Mouse (Mus musculus) midbrain, embryonic 16.5 days (tissue): ENCODE results near the gene Atrn. TPM values are rescaled to one million over a fixed set of nuclear protein-coding genes. Genes with fewer than 3 reads are reported as not detected.

Experiments used
- ATAC-seq: fragments of 200-750 bp; cut with Nextera tagmentation; 2 replicates; pipeline ENCODE4 v1.8.0; 2017; ENCODE audit warnings: moderate TSS enrichment
- H3K27ac ChIP-seq: fragments of 300-500 bp; sonication (generic); 2 replicates; pipeline ENCODE4 v1.5.1; 2014; ENCODE audit warnings: mild to moderate bottlenecking, low read length, mixed read lengths
- H3K27me3 ChIP-seq: fragments of 300-500 bp; sonication (generic); 2 replicates; pipeline ENCODE4 v1.6.1; 2014; ENCODE audit warnings: low read depth, low read length, mixed read lengths; ENCODE audit not compliant: control insufficient read depth, insufficient read depth
- H3K36me3 ChIP-seq: fragments of 300-500 bp; sonication (generic); 2 replicates; pipeline ENCODE4 v1.6.1; 2014; ENCODE audit warnings: mild to moderate bottlenecking, low read length, moderate library complexity, mixed read lengths; ENCODE audit not compliant: control insufficient read depth, insufficient read depth
- H3K4me1 ChIP-seq: fragments of 300-500 bp; sonication (generic); 2 replicates; pipeline ENCODE4 v1.6.1; 2014; ENCODE audit warnings: mild to moderate bottlenecking, low read length, mixed read lengths; ENCODE audit not compliant: control insufficient read depth, insufficient read depth
- H3K4me2 ChIP-seq: fragments of 300-500 bp; sonication (generic); 2 replicates; pipeline ENCODE4 v1.6.1; 2014; ENCODE audit warnings: mild to moderate bottlenecking, low read length, mixed read lengths
- H3K4me3 ChIP-seq: fragments of 300-500 bp; sonication (generic); 2 replicates; pipeline ENCODE4 v1.5.1; 2014; ENCODE audit warnings: low read depth, mild to moderate bottlenecking, low read length, moderate library complexity, mixed read lengths
- H3K9ac ChIP-seq: fragments of 300-500 bp; sonication (generic); 2 replicates; pipeline ENCODE4 v1.6.1; 2014; ENCODE audit warnings: low read depth, low read length, mixed read lengths
- H3K9me3 ChIP-seq: fragments of 300-500 bp; sonication (generic); replicated peaks from 2 replicates; pipeline ENCODE4 v1.6.1; 2014; ENCODE audit warnings: mild to moderate bottlenecking, low read length, mixed read lengths; ENCODE audit not compliant: control insufficient read depth, poor library complexity, severe bottlenecking
- WGBS: fragments of 180-500 bp; shearing (Covaris S2); extraction: QIAGEN DNeasy Blood & Tissue Kit; methylation state at CpG from one replicate; pipeline ENCODE4 v1.1.7; 2014; 5-methylcytosine and 5-hydroxymethylcytosine counted together
- microRNA-seq: library from miRNA; unstranded; fragments of <30 nt; microRNA quantifications from one replicate; pipeline ENCODE4, GENCODE M21; 2017
- polyA plus RNA-seq: library from polyadenylated mRNA; unstranded; fragments of >200 nt; fragmentation: Nextera tagmentation; extraction: Ambion mirVana; gene quantifications from 2 replicates; pipeline ENCODE4 v1.2.1, GENCODE M21; 2015

Atrn gene
- polyA plus RNA-seq, 1 experiment from 2014 or later = 15.0 TPM

DNA sequence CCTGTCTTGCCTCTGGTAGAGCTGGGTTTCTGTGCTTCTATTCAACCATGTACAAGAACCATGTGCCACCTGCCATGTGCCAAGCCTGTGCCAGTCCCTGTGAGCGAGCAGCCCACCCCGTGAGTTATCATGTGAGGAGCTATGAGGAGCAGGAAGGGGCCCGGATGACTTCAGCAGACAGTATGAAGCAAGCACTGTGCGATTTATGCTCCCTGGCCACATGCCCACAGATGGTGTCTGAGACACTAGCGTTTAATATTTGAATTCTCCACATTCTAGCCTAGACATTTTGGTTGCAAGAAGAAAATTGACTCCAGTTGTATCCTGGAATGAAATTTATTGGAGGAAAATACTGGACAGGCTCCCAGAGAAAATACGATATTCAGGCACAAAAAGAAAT is 161.2 kb downstream of the Atrn start:
- peaks cover 11% of the 10 kb centered on the region; the same call in 1 of the 2 replicates for H3K27me3 ChIP-seq
- H3K27ac ChIP-seq = no peak overlapping the region
- no peak for ATAC-seq
- H3K4me3 ChIP-seq = no peak overlapping the region
- peaks cover 4% of the 10 kb centered on the region; the same call in 1 of the 2 replicates for H3K4me1 ChIP-seq
- H3K4me2 ChIP-seq = no peak overlapping the region
- no peak overlapping the region for H3K9ac ChIP-seq
- no peaks in the 10 kb centered on the region for H3K36me3 ChIP-seq
- H3K9me3 ChIP-seq = no peaks in the 10 kb centered on the region
- 83% methylated on average over 6 of the region's 6 CpGs for WGBS

DNA sequence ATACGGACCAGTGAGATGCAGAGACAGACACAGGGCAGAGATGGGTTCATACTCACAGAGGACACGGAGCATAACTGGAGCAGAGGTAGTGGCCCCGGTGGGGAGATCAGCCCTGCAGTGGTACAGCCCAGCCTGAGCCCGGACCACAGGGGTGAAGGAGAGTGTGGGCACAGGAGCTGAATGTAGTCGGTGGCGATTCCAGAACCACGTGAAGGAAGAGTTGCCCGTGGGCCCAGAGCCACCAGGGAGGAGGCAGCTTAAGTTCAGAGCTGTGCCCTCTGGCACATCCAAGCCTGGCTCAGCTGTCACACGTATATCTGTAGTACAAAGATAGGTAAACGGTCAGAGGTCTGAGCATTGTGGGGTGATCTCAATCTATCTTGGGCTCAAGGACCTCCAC is 166.2 kb downstream of the Atrn start:
- H3K4me1 ChIP-seq = no peaks in the 10 kb centered on the region
- no peak overlapping the region for H3K9ac ChIP-seq
- no peak overlapping the region for H3K4me3 ChIP-seq
- H3K4me2 ChIP-seq = no peak overlapping the region
- H3K36me3 ChIP-seq = no peaks in the 10 kb centered on the region
- 86% methylated on average over 10 of the region's 10 CpGs for WGBS
- ATAC-seq = no peak
- no peaks in the 10 kb centered on the region for H3K27me3 ChIP-seq
- H3K9me3 ChIP-seq = no peaks in the 10 kb centered on the region
- H3K27ac ChIP-seq = no peak overlapping the region

Small RNAs within 50 kb of the gene (microRNA-seq; reads per million reads assigned to microRNA genes)
- gene Mir6973b = not detected

Other genes with a start within 250 kb of the Atrn start
- 71.0 and 77.1 TPM in 2 replicates for gene Ddrgk1, start 241.8 kb upstream of the Atrn start, polyA plus RNA-seq
- gene Itpa, start 238.9 kb upstream of the Atrn start, polyA plus RNA-seq = 136 and 137 TPM in 2 replicates
- gene Slc4a11, start 209.0 kb upstream of the Atrn start, polyA plus RNA-seq = 0.41 and 0.45 TPM in 2 replicates
- gene 4930402H24Rik, start 89 bp upstream of the Atrn start, polyA plus RNA-seq = 98.1 and 108 TPM in 2 replicates
- gene Gfra4, start 136.6 kb downstream of the Atrn start, polyA plus RNA-seq = 45.9 and 49.8 TPM in 2 replicates
- 1.2 and 1.5 TPM in 2 replicates for gene Adam33, start 157.3 kb downstream of the Atrn start, polyA plus RNA-seq
- gene Siglec1, start 180.3 kb downstream of the Atrn start, polyA plus RNA-seq = 0.15 and 0.18 TPM in 2 replicates
- 4.5 and 5.0 TPM in 2 replicates for gene Hspa12b, start 220.8 kb downstream of the Atrn start, polyA plus RNA-seq
- not detected in 2 replicates for gene Gm11037, start 227.0 kb downstream of the Atrn start, polyA plus RNA-seq